Mouse (Mus musculus) E14TG2a.4 (cell line): Measurements from ENCODE around the gene Zfp809.
A peak's percentile ranks its signal among the peaks of the same experiment; 100 is the strongest.
"Not testable (repeated sequence)": the region's sequence is repeated elsewhere in the genome, so short reads cannot be mapped to it uniquely, and the experiment has no call there.

ENCODE experiments used
- H3K27me3 ChIP-seq: 2 replicates; pipeline ENCODE4 v1.6.1; 2014; ENCODE audit warnings: low read length, control low read depth; ENCODE audit not compliant: insufficient read depth
- H3K36me3 ChIP-seq: 2 replicates; pipeline ENCODE4 v1.6.1; 2014; ENCODE audit warnings: low read length, control low read depth; ENCODE audit not compliant: insufficient read depth
- H3K4me1 ChIP-seq: replicated peaks from 2 replicates; pipeline ENCODE4 v1.6.1; 2014; ENCODE audit warnings: low read depth, low read length, control low read depth
- H3K4me3 ChIP-seq: replicated peaks from 2 replicates; pipeline ENCODE4 v1.5.1; 2014; ENCODE audit warnings: mild to moderate bottlenecking, low read length
- H3K9me3 ChIP-seq: 2 replicates; pipeline ENCODE4 v1.6.1; 2014; ENCODE audit warnings: low read length, control low read depth
- CTCF ChIP-seq: conservative IDR thresholded peaks from 2 replicates; pipeline ENCODE4 v1.5.1; 2014; ENCODE audit warnings: low read length
- NANOG ChIP-seq: IDR thresholded peaks from 2 replicates; pipeline ENCODE4 v1.6.1; 2014; ENCODE audit warnings: borderline replicate concordance, low read length, mixed read lengths
- POU5F1 ChIP-seq: IDR thresholded peaks from 2 replicates; pipeline ENCODE4 v1.6.1; 2014; ENCODE audit warnings: low read length, borderline replicate concordance

Zfp809 gene

DNA sequence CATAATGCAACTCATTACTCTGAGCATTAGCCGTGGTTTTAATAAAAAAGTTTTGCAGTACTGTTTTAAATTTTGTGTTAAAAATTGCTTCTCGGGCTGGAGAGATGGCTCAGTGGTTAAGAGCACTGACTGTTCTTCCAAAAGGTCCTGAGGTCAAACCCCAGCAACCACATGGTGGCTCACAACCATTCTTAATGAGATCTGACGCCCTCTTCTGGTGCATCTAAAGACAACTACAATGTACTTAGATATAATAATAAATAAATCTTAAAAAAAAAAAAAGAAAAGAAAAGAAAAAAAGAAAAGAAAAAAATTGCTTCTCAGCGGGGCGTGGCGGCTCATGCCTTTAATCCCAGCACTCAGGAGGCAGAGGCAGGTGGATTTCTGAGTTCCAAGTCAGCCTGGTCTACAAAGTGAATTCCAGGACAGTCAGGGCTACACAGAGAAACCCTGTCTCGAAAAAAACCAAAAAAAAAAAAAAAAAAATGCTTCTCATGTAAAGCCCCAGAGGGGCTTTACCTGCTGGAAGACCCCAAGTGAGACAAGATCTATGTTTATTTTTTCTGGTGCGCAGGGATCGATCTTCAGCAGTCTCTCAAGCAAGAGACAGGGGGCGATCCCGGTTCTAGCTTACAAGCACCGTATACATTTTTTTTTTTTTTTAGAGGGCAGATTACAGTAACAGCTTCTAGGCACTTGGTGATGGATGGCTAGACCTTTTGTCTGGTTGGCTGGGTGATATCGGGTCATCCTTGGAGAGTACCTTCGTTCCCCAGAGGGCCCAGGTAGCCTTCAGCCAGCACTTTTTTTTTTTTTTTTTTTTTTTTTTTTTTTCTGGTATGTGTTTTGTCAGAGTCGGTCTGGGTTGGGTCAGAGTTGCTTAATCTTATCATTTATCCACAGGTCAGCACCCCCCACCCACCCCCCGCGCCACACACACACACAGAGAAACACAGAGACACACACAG is 694 bp upstream of the Zfp809 start:
- peaks cover 13% of the 10 kb centered on the region for H3K9me3 ChIP-seq
- H3K36me3 ChIP-seq = peaks cover 12% of the 10 kb centered on the region; the same call in 1 of the 2 replicates
- TF ChIP-seq NANOG (no peak), CTCF (peak; percentile 21)
- peaks cover 9% of the 10 kb centered on the region; the same call in 1 of the 2 replicates for H3K27me3 ChIP-seq
- H3K4me3 ChIP-seq = peak overlapping the region; percentile 92
- peaks cover 13% of the 10 kb centered on the region for H3K4me1 ChIP-seq

DNA sequence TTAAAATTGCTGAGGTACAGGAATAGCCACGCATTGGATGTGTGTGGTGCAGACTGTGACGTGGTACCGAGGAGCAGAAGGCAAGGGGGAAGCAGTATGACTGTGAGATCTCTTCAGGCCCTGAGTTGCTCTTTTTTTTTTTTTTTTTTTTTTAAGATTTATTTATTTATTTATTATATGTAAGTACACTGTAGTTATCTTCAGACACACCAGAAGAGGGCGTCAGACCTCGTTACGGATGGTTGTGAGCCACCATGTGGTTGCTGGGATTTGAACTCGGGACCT is 817 bp downstream of the Zfp809 start:
- Histone ChIP-seq H3K9me3 (peaks cover 13% of the 10 kb centered on the region), H3K36me3 (peaks cover 19% of the 10 kb centered on the region), H3K4me1 (peaks cover 27% of the 10 kb centered on the region), H3K4me3 (peak overlapping the region; percentile 92)
- H3K27me3 ChIP-seq = not testable (repeated sequence)

GRCm38 (mm10) chr9:22226846-22227245 is 1.3 kb downstream of the Zfp809 start:
- Histone ChIP-seq H3K9me3 (peaks cover 13% of the 10 kb centered on the region), H3K36me3 (peaks cover 22% of the 10 kb centered on the region), H3K4me3 (peak overlapping the region; percentile 92), H3K27me3 (no peaks in the 10 kb centered on the region), H3K4me1 (peaks cover 32% of the 10 kb centered on the region)
- TF ChIP-seq POU5F1 = no peak
- TF ChIP-seq NANOG = no peak
- TF ChIP-seq CTCF = no peak

DNA sequence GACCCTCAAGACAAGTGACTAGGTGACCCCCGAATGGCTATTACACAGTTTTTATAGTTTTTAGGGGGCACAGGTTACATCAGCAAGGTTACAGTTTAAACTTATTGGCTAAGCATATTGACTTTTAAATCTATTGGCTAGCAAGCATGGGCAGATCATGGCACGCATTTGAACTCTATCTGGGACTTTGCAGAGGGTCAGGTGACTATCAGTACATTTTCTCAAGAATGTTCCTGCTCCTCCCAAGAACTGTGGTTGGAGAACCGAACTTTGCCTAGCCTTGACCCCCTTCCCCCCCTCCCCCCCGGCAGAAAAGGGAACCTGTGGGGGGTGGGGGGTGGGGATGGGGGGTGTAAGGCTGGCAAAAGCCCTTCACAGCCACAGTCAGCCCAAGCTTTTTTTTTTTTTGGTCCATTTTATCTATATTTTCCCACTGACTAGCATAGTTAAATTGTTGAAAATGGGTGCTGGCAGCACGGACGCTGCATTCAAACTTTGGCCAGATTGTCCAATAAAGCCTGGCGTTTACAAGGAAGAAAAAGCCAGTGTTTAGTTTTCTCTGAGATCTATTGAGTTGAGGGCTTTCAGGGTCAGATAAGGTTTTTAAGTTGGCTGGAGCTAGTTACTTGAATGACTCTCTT is 4.0 kb downstream of the Zfp809 start:
- Histone ChIP-seq H3K9me3 (peaks cover 13% of the 10 kb centered on the region), H3K4me1 (peaks cover 41% of the 10 kb centered on the region), H3K27me3 (no peaks in the 10 kb centered on the region), H3K36me3 (peaks cover 35% of the 10 kb centered on the region), H3K4me3 (no peak overlapping the region)
- no peak for TF ChIP-seq POU5F1
- no peak for TF ChIP-seq NANOG
- TF ChIP-seq CTCF = no peak

- Histone ChIP-seq H3K4me3 (no peak overlapping the region), H3K4me1 (peaks cover 43% of the 10 kb centered on the region), H3K9me3 (peaks cover 13% of the 10 kb centered on the region), H3K36me3 (peaks cover 39% of the 10 kb centered on the region), H3K27me3 (no peaks in the 10 kb centered on the region)
- TF ChIP-seq CTCF = no peak
- no peak for TF ChIP-seq NANOG
Measured at GRCm38 (mm10) chr9:22230061-22230460, 4.5 kb downstream of the Zfp809 start.

GRCm38 (mm10) chr9:22230556-22230955 is 5.0 kb downstream of the Zfp809 start:
- Histone ChIP-seq H3K36me3 (peaks cover 44% of the 10 kb centered on the region), H3K27me3 (no peaks in the 10 kb centered on the region), H3K4me1 (peaks cover 48% of the 10 kb centered on the region), H3K9me3 (peaks cover 13% of the 10 kb centered on the region), H3K4me3 (no peak overlapping the region)
- peak; percentile 31 for TF ChIP-seq CTCF
- TF ChIP-seq POU5F1 = no peak
- TF ChIP-seq NANOG = no peak

DNA sequence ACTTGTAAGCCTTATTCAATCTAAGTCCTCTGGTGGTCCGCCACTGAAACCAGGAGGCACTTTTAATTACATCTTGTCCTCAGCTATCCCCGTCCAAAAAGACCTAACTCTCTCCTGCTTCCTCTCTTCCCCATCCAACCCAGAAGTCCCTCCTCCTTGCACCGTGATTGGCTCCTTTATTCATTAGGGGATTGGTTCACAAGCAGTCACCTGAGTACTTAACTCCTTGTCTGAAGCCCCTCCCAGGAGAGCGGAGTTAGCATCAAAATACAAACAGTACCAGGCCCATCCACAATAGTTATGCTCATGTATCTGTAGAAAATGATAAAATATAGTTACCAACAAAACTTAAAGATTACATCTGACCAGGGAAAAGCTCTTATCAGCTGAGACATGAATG is 14.5 kb downstream of the Zfp809 start:
- Histone ChIP-seq H3K4me1 (peaks cover 20% of the 10 kb centered on the region), H3K27me3 (no peaks in the 10 kb centered on the region), H3K9me3 (no peaks in the 10 kb centered on the region), H3K4me3 (peak overlapping the region; percentile 62), H3K36me3 (peaks cover 80% of the 10 kb centered on the region)
- TF ChIP-seq NANOG = no peak
- TF ChIP-seq POU5F1 = no peak
- TF ChIP-seq CTCF = no peak

- TF ChIP-seq CTCF (no peak), NANOG (no peak), POU5F1 (no peak)
- peaks cover 13% of the 10 kb centered on the region for H3K9me3 ChIP-seq
- H3K27me3 ChIP-seq = no peaks in the 10 kb centered on the region
- H3K36me3 ChIP-seq = peaks cover 72% of the 10 kb centered on the region
- H3K4me3 ChIP-seq = no peak overlapping the region
- peaks cover 10% of the 10 kb centered on the region for H3K4me1 ChIP-seq
Measured at GRCm38 (mm10) chr9:22244242-22244641, 18.7 kb downstream of the Zfp809 start.
